In genomic region chr15:5459580-5459979, GRCm38 (mm10) we compare ENCODE assay signal across 19 mouse cellular contexts.
"Had no signal": no experiment of that assay in that cellular context is flagged by ENCODE, and none has a peak within 500 bp of the region (broad histone marks: within the 10 kb centered on the region; RNA-seq: fewer than 3 reads in every experiment).

No protein-coding gene starts in this region.

- H3K9ac ChIP-seq: limb, embryonic 13.5 days; lung, embryonic 14.5 days; midbrain, embryonic 12.5 days; midbrain, embryonic 15.5 days; neural tube, embryonic 12.5 days; neural tube, embryonic 15.5 days; stomach, embryonic 15.5 days had no signal

- ATAC-seq: lung, postnatal 0 days; midbrain, embryonic 15.5 days had no signal

- H3K27ac ChIP-seq: kidney, postnatal 0 days; limb, embryonic 10.5 days; limb, embryonic 13.5 days; macrophage; midbrain, embryonic 12.5 days; midbrain, embryonic 15.5 days; neural tube, embryonic 12.5 days; neural tube, embryonic 15.5 days; stomach, embryonic 15.5 days had no signal

- H3K4me2 ChIP-seq: limb, embryonic 13.5 days; lung, embryonic 14.5 days; midbrain, embryonic 12.5 days; midbrain, embryonic 15.5 days; neural tube, embryonic 12.5 days; neural tube, embryonic 15.5 days; stomach, embryonic 15.5 days had no signal

- H3K4me1 ChIP-seq: limb, embryonic 10.5 days; limb, embryonic 13.5 days; midbrain, embryonic 12.5 days; midbrain, embryonic 15.5 days; neural tube, embryonic 12.5 days; neural tube, embryonic 15.5 days; stomach, embryonic 15.5 days had no signal

- H3K9me3 ChIP-seq: limb, embryonic 10.5 days; limb, embryonic 13.5 days; midbrain, embryonic 12.5 days; midbrain, embryonic 15.5 days; neural tube, embryonic 12.5 days; neural tube, embryonic 15.5 days; stomach, embryonic 15.5 days had no signal

- H3K4me3 ChIP-seq: limb, embryonic 10.5 days; limb, embryonic 13.5 days; midbrain, embryonic 12.5 days; midbrain, embryonic 15.5 days; neural tube, embryonic 12.5 days; neural tube, embryonic 15.5 days; stomach, embryonic 15.5 days had no signal

- H3K27me3 ChIP-seq: limb, embryonic 13.5 days; midbrain, embryonic 12.5 days; midbrain, embryonic 15.5 days; neural tube, embryonic 12.5 days; neural tube, embryonic 15.5 days; stomach, embryonic 15.5 days had no signal

- H3K36me3 ChIP-seq: limb, embryonic 10.5 days; limb, embryonic 13.5 days; midbrain, embryonic 12.5 days; midbrain, embryonic 15.5 days; neural tube, embryonic 12.5 days; neural tube, embryonic 15.5 days; stomach, embryonic 15.5 days had no signal

- DNase-seq: kidney, adult 2 months; kidney, postnatal 25 days; lung, embryonic 14.5 days; right cerebral cortex, adult 18-20 months; right cerebral cortex, postnatal 25 days; spleen, adult 18-20 months; thymus, adult 2 months; thymus, postnatal 14 days; thymus, postnatal 4 days had no signal
